Comparison of ENCODE assay signal across 18 mouse cellular contexts in genomic region chr5:99213211-99213610, GRCm38 (mm10).
"Had no signal": no experiment of that assay in that cellular context is flagged by ENCODE, and none has a peak within 500 bp of the region (broad histone marks: within the 10 kb centered on the region; RNA-seq: fewer than 3 reads in every experiment).

No protein-coding gene starts in this region.

- H3K27me3 ChIP-seq: liver, embryonic 13.5 days; midbrain, embryonic 12.5 days; midbrain, embryonic 15.5 days; neural tube, embryonic 12.5 days; neural tube, embryonic 15.5 days had no signal

- H3K4me1 ChIP-seq: liver, embryonic 13.5 days; midbrain, embryonic 12.5 days; midbrain, embryonic 15.5 days had no signal

- H3K4me3 ChIP-seq: liver, embryonic 13.5 days; midbrain, embryonic 12.5 days; midbrain, embryonic 15.5 days; neural tube, embryonic 12.5 days; neural tube, embryonic 15.5 days had no signal

- DNase-seq: kidney, adult 9 months; kidney, postnatal 14 days; kidney, postnatal 4 days; liver, embryonic 13.5 days; lung, adult 2 months; lung, postnatal 14 days; lung, postnatal 4 days; right cerebral cortex, adult 18-20 months; right cerebral cortex, postnatal 14 days; right cerebral cortex, postnatal 4 days; thymus, adult 2 months; thymus, postnatal 14 days; thymus, postnatal 4 days had no signal

- ATAC-seq: midbrain, embryonic 15.5 days had no signal

- H3K27ac ChIP-seq: liver, embryonic 13.5 days; midbrain, embryonic 12.5 days; midbrain, embryonic 15.5 days; neural tube, embryonic 12.5 days; neural tube, embryonic 15.5 days; stomach, postnatal 0 days had no signal

- H3K9ac ChIP-seq: liver, embryonic 13.5 days; midbrain, embryonic 12.5 days; midbrain, embryonic 15.5 days; neural tube, embryonic 12.5 days; neural tube, embryonic 15.5 days had no signal

- H3K4me2 ChIP-seq: liver, embryonic 13.5 days; midbrain, embryonic 12.5 days; midbrain, embryonic 15.5 days; neural tube, embryonic 12.5 days; neural tube, embryonic 15.5 days had no signal

- H3K9me3 ChIP-seq: liver, embryonic 13.5 days; midbrain, embryonic 12.5 days; midbrain, embryonic 15.5 days; neural tube, embryonic 12.5 days; neural tube, embryonic 15.5 days had no signal
